Mouse (Mus musculus): ENCODE data around the gene Tbc1d1. TPM values are rescaled to one million over a fixed set of nuclear protein-coding genes. Genes with fewer than 3 reads are reported as not detected.
A peak's percentile ranks its signal among the peaks of the same experiment; 100 is the strongest.

Gene Tbc1d1
- polyA plus RNA-seq, 1 experiment: 17.0 TPM

- DNase-seq: no peak
- no peak overlapping the region for H3K27ac ChIP-seq (ENCODE audit: control insufficient read depth, insufficient read depth, low read length)
Observed at GRCm38 (mm10) chr5:64379829-64380228, 223.7 kb downstream of the Tbc1d1 start.

GRCm38 (mm10) chr5:64380698-64381375 lies 224.7 kb downstream of the Tbc1d1 start:
- peak; percentile 35 for DNase-seq
- 12% methylated on average over 11 of the region's 11 CpGs for WGBS
- TF ChIP-seq POLR2A (IDR thresholded peaks at IDR 0.05; ENCODE audit: control insufficient read depth, extremely low read depth, insufficient read depth, low read length, poor library complexity) (no peak), CTCF (IDR thresholded peaks at IDR 0.05; ENCODE audit: borderline replicate concordance, control insufficient read depth, extremely low read depth, insufficient read depth, low read length, poor library complexity) (no peak)
- Histone ChIP-seq H3K27me3 (ENCODE audit: control insufficient read depth, insufficient read depth, low read length) (no peaks in the 10 kb centered on the region), H3K4me1 (replicated peaks; ENCODE audit: control insufficient read depth, insufficient read depth, low read length) (peaks cover 45% of the 10 kb centered on the region), H3K36me3 (ENCODE audit: control insufficient read depth, insufficient read depth, low read length) (no peaks in the 10 kb centered on the region), H3K27ac (ENCODE audit: control insufficient read depth, insufficient read depth, low read length) (peak overlapping the region; percentile 46; the same call in 1 of the 2 replicates), H3K4me3 (ENCODE audit: control insufficient read depth, insufficient read depth, low read length) (no peak overlapping the region)

More at GRCm38 (mm10) chr5:64379829-64380228, 223.7 kb downstream of the Tbc1d1 start:
- WGBS: 86% methylated on average over 5 of the region's 5 CpGs
- H3K4me3 ChIP-seq (ENCODE audit: control insufficient read depth, insufficient read depth, low read length): no peak overlapping the region
- no peak for TF ChIP-seq CTCF (IDR thresholded peaks at IDR 0.05; ENCODE audit: borderline replicate concordance, control insufficient read depth, extremely low read depth, insufficient read depth, low read length, poor library complexity)
- no peak for TF ChIP-seq POLR2A (IDR thresholded peaks at IDR 0.05; ENCODE audit: control insufficient read depth, extremely low read depth, insufficient read depth, low read length, poor library complexity)
- H3K4me1 ChIP-seq (replicated peaks; ENCODE audit: control insufficient read depth, insufficient read depth, low read length): peaks cover 55% of the 10 kb centered on the region
- H3K27me3 ChIP-seq (ENCODE audit: control insufficient read depth, insufficient read depth, low read length): no peaks in the 10 kb centered on the region
- no peaks in the 10 kb centered on the region for H3K36me3 ChIP-seq (ENCODE audit: control insufficient read depth, insufficient read depth, low read length)

GRCm38 (mm10) chr5:64381538-64381937 lies 225.4 kb downstream of the Tbc1d1 start:
- Histone ChIP-seq H3K4me3 (ENCODE audit: control insufficient read depth, insufficient read depth, low read length) (no peak overlapping the region), H3K27ac (ENCODE audit: control insufficient read depth, insufficient read depth, low read length) (no peak overlapping the region), H3K27me3 (ENCODE audit: control insufficient read depth, insufficient read depth, low read length) (no peaks in the 10 kb centered on the region), H3K36me3 (ENCODE audit: control insufficient read depth, insufficient read depth, low read length) (no peaks in the 10 kb centered on the region), H3K4me1 (replicated peaks; ENCODE audit: control insufficient read depth, insufficient read depth, low read length) (peaks cover 39% of the 10 kb centered on the region)
- no peak for DNase-seq
- TF ChIP-seq CTCF (IDR thresholded peaks at IDR 0.05; ENCODE audit: borderline replicate concordance, control insufficient read depth, extremely low read depth, insufficient read depth, low read length, poor library complexity) (no peak), POLR2A (IDR thresholded peaks at IDR 0.05; ENCODE audit: control insufficient read depth, extremely low read depth, insufficient read depth, low read length, poor library complexity) (no peak)
- WGBS: 61% methylated on average over 8 of the region's 8 CpGs

- Histone ChIP-seq H3K4me3 (ENCODE audit: control insufficient read depth, insufficient read depth, low read length) (no peak overlapping the region), H3K36me3 (ENCODE audit: control insufficient read depth, insufficient read depth, low read length) (no peaks in the 10 kb centered on the region), H3K27me3 (ENCODE audit: control insufficient read depth, insufficient read depth, low read length) (no peaks in the 10 kb centered on the region), H3K4me1 (replicated peaks; ENCODE audit: control insufficient read depth, insufficient read depth, low read length) (peaks cover 34% of the 10 kb centered on the region), H3K27ac (ENCODE audit: control insufficient read depth, insufficient read depth, low read length) (no peak overlapping the region)
- TF ChIP-seq POLR2A (IDR thresholded peaks at IDR 0.05; ENCODE audit: control insufficient read depth, extremely low read depth, insufficient read depth, low read length, poor library complexity): no peak
- peak; percentile 61; the same call in 1 of the 2 replicates for TF ChIP-seq CTCF (IDR thresholded peaks at IDR 0.05; ENCODE audit: borderline replicate concordance, control insufficient read depth, extremely low read depth, insufficient read depth, low read length, poor library complexity)
- 26% methylated on average over 8 of the region's 8 CpGs for WGBS
- peak; percentile 81 for DNase-seq
Observed at GRCm38 (mm10) chr5:64382451-64383057, 226.4 kb downstream of the Tbc1d1 start.

- 98% methylated on average over 4 of the region's 4 CpGs for WGBS
- H3K27me3 ChIP-seq (ENCODE audit: control insufficient read depth, insufficient read depth, low read length): no peaks in the 10 kb centered on the region
- no peak overlapping the region for H3K27ac ChIP-seq (ENCODE audit: control insufficient read depth, insufficient read depth, low read length)
- no peak for DNase-seq
- H3K4me1 ChIP-seq (replicated peaks; ENCODE audit: control insufficient read depth, insufficient read depth, low read length): peaks cover 27% of the 10 kb centered on the region
- TF ChIP-seq POLR2A (IDR thresholded peaks at IDR 0.05; ENCODE audit: control insufficient read depth, extremely low read depth, insufficient read depth, low read length, poor library complexity) (no peak), CTCF (IDR thresholded peaks at IDR 0.05; ENCODE audit: borderline replicate concordance, control insufficient read depth, extremely low read depth, insufficient read depth, low read length, poor library complexity) (no peak)
- no peaks in the 10 kb centered on the region for H3K36me3 ChIP-seq (ENCODE audit: control insufficient read depth, insufficient read depth, low read length)
- no peak overlapping the region for H3K4me3 ChIP-seq (ENCODE audit: control insufficient read depth, insufficient read depth, low read length)
Observed at GRCm38 (mm10) chr5:64383215-64383614, 227.1 kb downstream of the Tbc1d1 start.

- WGBS: 97% methylated on average over 6 of the region's 6 CpGs
- Histone ChIP-seq H3K36me3 (ENCODE audit: control insufficient read depth, insufficient read depth, low read length) (no peaks in the 10 kb centered on the region), H3K4me1 (replicated peaks; ENCODE audit: control insufficient read depth, insufficient read depth, low read length) (peaks cover 18% of the 10 kb centered on the region), H3K27me3 (ENCODE audit: control insufficient read depth, insufficient read depth, low read length) (no peaks in the 10 kb centered on the region), H3K4me3 (ENCODE audit: control insufficient read depth, insufficient read depth, low read length) (no peak overlapping the region), H3K27ac (ENCODE audit: control insufficient read depth, insufficient read depth, low read length) (no peak overlapping the region)
- DNase-seq: no peak
- no peak for TF ChIP-seq CTCF (IDR thresholded peaks at IDR 0.05; ENCODE audit: borderline replicate concordance, control insufficient read depth, extremely low read depth, insufficient read depth, low read length, poor library complexity)
- no peak for TF ChIP-seq POLR2A (IDR thresholded peaks at IDR 0.05; ENCODE audit: control insufficient read depth, extremely low read depth, insufficient read depth, low read length, poor library complexity)
Observed at GRCm38 (mm10) chr5:64384546-64384945, 228.4 kb downstream of the Tbc1d1 start.
